Mouse (Mus musculus) duodenum, adult 2 months (tissue): ENCODE measurements around the gene Sigirr. TPM values are rescaled to one million over a fixed set of nuclear protein-coding genes. Genes with fewer than 3 reads are reported as not detected.

Experiments
- polyA plus RNA-seq: library from polyadenylated mRNA; depleted of rRNA; stranded (reverse); fragments of >200 nt; gene quantifications from 2 replicates; pipeline ENCODE4 v1.2.3, GENCODE M21; 2012; ENCODE audit warnings: low replicate concordance; rRNA removed

Gene Sigirr
- 36.7 and 51.6 TPM in 2 replicates for polyA plus RNA-seq

GRCm38 (mm10) chr7:141099911-141100691 is at the start of gene Sigirr:
Sigirr (minus strand) TSS chr7:141100572.

GRCm38 (mm10) chr7:141122245-141122644 is 21.9 kb upstream of the Sigirr start, which contains the start of gene Ptdss2:
Ptdss2 (plus strand) TSS chr7:141122382.

GRCm38 (mm10) chr7:141117636-141118035 is 17.3 kb upstream of the Sigirr start, which contains the start of gene Ano9:
Ano9 (minus strand) TSS chr7:141117806.

GRCm38 (mm10) chr7:141077841-141078240 is 22.5 kb downstream of the Sigirr start, which contains the start of gene Pkp3:
Pkp3 (plus strand) TSS chr7:141078218.

GRCm38 (mm10) chr7:141060426-141061242 is 39.7 kb downstream of the Sigirr start, which contains the start of gene B4galnt4:
B4galnt4 (plus strand) TSS chr7:141061104.

Other genes with a start within 250 kb of the Sigirr start
- not detected in 2 replicates for gene Gm45785, start 244.2 kb downstream of the Sigirr start, polyA plus RNA-seq
- gene Ric8a, start 243.6 kb downstream of the Sigirr start, polyA plus RNA-seq: 66.8 and 79.2 TPM in 2 replicates
- 11.4 and 14.3 TPM in 2 replicates for gene Bet1l, start 243.0 kb downstream of the Sigirr start, polyA plus RNA-seq
- gene Psmd13, start 218.6 kb downstream of the Sigirr start, polyA plus RNA-seq: 44.5 and 51.9 TPM in 2 replicates
- 23.5 and 27.7 TPM in 2 replicates for gene Sirt3, start 218.3 kb downstream of the Sigirr start, polyA plus RNA-seq
- 3.8 and 7.2 TPM in 2 replicates for gene Cox8b, start 200.1 kb downstream of the Sigirr start, polyA plus RNA-seq
- gene Nlrp6, start 179.7 kb downstream of the Sigirr start, polyA plus RNA-seq: 71.9 and 89.3 TPM in 2 replicates
- 17.9 and 19.5 TPM in 2 replicates for gene Pgghg, start 159.2 kb downstream of the Sigirr start, polyA plus RNA-seq
- gene Ifitm5, start 150.3 kb downstream of the Sigirr start, polyA plus RNA-seq: 1.1 and 1.3 TPM in 2 replicates
- gene Gm45717, start 144.6 kb downstream of the Sigirr start, polyA plus RNA-seq: not detected in 2 replicates
- 322 and 327 TPM in 2 replicates for gene Ifitm2, start 144.6 kb downstream of the Sigirr start, polyA plus RNA-seq
- 69.2 and 79.8 TPM in 2 replicates for gene Ifitm1, start 133.4 kb downstream of the Sigirr start, polyA plus RNA-seq
- gene Ifitm3, start 89.8 kb downstream of the Sigirr start, polyA plus RNA-seq: 90.0 and 119 TPM in 2 replicates
- 0.75 and 2.8 TPM in 2 replicates for gene Ifitm6, start 82.6 kb downstream of the Sigirr start, polyA plus RNA-seq
- not detected in 2 replicates for gene Gm17387, start 71.4 kb downstream of the Sigirr start, polyA plus RNA-seq
- 12.4 and 24.8 TPM in 2 replicates for gene B4galnt4, start 39.5 kb downstream of the Sigirr start, polyA plus RNA-seq
- 124 and 153 TPM in 2 replicates for gene Pkp3, start 22.4 kb downstream of the Sigirr start, polyA plus RNA-seq
- 63.8 and 73.8 TPM in 2 replicates for gene Ano9, start 17.2 kb upstream of the Sigirr start, polyA plus RNA-seq
- 22.2 and 35.2 TPM in 2 replicates for gene Ptdss2, start 21.8 kb upstream of the Sigirr start, polyA plus RNA-seq
- gene Rnh1, start 72.3 kb upstream of the Sigirr start, polyA plus RNA-seq: 101 and 118 TPM in 2 replicates
- 42.6 and 50.0 TPM in 2 replicates for gene Hras, start 93.4 kb upstream of the Sigirr start, polyA plus RNA-seq
- 6.5 and 9.6 TPM in 2 replicates for gene Lrrc56, start 93.6 kb upstream of the Sigirr start, polyA plus RNA-seq
- 9.3 and 10.1 TPM in 2 replicates for gene Lmntd2, start 113.5 kb upstream of the Sigirr start, polyA plus RNA-seq
- gene Rassf7, start 115.3 kb upstream of the Sigirr start, polyA plus RNA-seq: 141 and 227 TPM in 2 replicates
- 28.2 and 33.6 TPM in 2 replicates for gene Phrf1, start 128.2 kb upstream of the Sigirr start, polyA plus RNA-seq
- 130 and 684 TPM in 2 replicates for gene Irf7, start 165.9 kb upstream of the Sigirr start, polyA plus RNA-seq
- gene Cdhr5, start 176.2 kb upstream of the Sigirr start, polyA plus RNA-seq: 584 and 1,633 TPM in 2 replicates
- gene Sct, start 178.6 kb upstream of the Sigirr start, polyA plus RNA-seq: 313 and 900 TPM in 2 replicates
- 0.08 and 0.33 TPM in 2 replicates for gene Drd4, start 191.4 kb upstream of the Sigirr start, polyA plus RNA-seq
- 25.6 and 42.3 TPM in 2 replicates for gene Deaf1, start 227.1 kb upstream of the Sigirr start, polyA plus RNA-seq
- gene Tmem80, start 227.2 kb upstream of the Sigirr start, polyA plus RNA-seq: 17.7 and 21.9 TPM in 2 replicates
- gene Eps8l2, start 238.3 kb upstream of the Sigirr start, polyA plus RNA-seq: 289 and 479 TPM in 2 replicates